Mouse (Mus musculus): ENCODE measurements around the gene Creb5. TPM values are rescaled to one million over a fixed set of nuclear protein-coding genes. Genes with fewer than 3 reads are reported as not detected.

The Creb5 gene
- total RNA-seq, 4 experiments from 2014 or later, result 2.5 to 4.4 (median 3.3) TPM

DNA sequence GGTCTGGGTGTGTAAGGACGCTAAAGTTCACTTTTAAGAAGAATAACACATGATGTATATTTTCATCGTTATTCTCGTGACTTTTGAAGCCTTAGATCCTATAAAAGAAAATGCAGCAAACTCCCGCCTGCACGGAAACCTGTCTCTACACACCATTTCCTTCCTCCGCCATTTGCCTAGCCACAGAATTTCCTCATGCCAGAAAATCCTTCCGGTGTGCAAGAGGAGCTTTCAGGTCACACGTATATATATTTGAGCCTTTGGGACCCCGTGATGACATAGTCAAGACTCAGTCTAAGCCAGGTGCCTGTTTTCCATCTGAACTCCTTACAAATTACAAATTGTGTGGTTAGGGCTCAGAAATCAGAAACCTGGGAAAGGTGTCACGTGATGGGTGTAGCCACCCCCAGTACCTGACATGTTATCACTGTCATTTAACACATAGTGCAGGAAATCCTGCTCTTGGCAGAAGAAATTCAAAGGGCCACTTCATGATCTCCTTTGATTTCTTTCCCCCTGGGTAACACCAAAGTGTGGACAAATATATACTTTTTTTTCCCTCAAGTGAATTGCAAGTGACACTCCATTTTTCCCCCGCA lies 158.9 kb downstream of the Creb5 start:
- DNase-seq, result no peak

- DNase-seq, result no peak
Measured at GRCm38 (mm10) chr6:53447479-53447878, 160.4 kb downstream of the Creb5 start.

DNA sequence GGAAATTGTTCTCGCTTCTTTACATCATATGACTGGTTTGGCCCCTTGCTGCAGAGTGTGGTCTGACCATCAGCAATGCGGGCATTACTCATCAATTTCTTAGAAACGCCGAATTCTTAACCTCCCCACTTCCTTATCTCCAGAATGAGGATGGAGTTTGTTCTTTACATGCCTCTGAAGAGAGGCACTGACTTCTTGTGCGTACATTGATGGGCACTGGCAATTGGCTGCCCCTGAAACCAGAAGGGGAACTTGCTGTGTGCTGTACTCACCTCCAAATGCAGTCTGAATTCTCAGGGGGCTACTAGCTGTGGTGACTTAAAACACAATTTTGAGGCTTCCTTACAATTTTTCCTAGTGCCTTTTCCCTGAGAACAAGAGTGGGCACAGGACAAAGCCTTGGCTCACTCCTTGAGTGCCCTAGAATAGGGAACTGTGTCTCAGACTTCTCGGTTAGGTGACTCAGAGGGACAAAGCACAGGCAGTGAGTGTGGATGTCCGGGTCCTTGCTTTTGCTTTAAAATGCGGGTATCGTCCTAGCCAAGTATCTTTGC lies 161.3 kb downstream of the Creb5 start:
- DNase-seq, result no peak

DNA sequence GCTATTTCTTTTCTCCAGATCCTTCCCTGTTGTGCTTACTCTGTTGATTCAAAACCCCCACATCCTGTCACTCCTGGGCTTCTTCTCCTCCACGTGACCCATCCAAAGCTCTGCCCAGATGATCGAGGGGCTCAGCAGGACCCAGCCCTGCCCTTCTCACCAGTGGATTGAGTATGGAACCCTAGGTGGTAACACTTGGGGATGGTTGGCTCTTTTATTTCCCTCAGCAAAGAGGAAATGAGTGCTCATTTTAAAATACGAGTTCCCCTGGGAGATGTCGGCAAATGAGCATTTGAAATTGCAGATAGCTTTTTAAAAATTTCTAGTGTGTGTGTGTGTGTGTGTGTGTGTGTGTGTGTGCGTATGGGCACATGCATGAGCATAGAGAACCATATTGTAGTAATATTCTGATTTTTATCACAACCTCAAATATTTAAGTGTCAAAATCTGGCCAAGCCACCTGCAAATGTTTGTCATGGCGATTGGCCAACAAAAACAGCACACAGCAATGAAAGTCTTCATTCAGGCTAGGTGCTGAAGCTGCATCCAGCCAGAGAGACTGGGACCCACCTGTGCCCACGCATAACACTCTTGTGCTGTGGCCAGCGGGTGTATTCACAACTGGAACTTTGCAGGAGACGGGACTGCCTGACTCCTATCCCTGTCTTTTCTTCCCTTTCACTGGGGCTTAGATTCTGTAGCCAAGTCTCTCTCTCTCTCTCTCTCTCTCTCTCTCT lies 162.5 kb downstream of the Creb5 start:
- DNase-seq, result no peak

DNA sequence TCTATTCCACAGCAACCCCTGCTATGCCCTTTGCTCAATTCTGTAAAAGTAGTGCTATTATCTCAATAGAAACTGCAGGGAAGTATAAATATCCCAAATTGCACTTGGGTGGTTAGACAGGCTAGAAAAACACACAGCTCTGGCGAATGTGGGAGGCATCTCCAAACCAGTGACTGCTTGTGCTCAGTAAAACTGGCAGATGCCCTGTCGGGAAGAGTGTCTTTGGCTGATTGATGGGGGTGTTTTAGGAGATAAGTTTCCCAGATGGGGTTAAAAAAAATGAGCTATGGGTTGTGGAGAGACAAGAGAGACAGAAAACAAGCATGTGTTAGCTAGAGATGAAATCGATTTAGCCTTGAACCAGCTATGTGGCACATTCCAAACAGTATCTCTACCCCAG lies 163.4 kb downstream of the Creb5 start:
- DNase-seq, result no peak

GRCm38 (mm10) chr6:53452240-53452639 lies 165.2 kb downstream of the Creb5 start:
- DNase-seq, result no peak

DNA sequence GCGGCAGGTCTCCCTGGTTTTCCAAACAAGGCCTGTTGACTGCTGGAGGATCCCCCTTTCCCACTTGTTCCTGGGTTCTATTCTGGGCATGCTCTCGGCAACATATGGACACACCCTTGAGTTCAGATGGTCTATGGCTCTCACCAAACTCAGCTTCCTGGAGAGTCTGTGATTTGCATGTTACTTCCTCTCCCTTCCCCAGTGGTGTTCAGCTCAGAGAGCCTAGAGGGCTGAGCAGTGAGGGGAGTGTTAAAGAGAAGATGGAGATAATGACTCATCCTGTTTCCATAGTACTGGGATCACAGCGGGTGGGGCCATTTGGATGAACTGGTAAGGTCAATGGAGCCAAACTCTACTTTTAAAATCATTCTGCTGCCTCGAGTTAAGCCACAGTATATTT lies 168.4 kb downstream of the Creb5 start:
- DNase-seq, result no peak

- no peak for DNase-seq
Measured at GRCm38 (mm10) chr6:53456111-53456510, 169.0 kb downstream of the Creb5 start.

DNA sequence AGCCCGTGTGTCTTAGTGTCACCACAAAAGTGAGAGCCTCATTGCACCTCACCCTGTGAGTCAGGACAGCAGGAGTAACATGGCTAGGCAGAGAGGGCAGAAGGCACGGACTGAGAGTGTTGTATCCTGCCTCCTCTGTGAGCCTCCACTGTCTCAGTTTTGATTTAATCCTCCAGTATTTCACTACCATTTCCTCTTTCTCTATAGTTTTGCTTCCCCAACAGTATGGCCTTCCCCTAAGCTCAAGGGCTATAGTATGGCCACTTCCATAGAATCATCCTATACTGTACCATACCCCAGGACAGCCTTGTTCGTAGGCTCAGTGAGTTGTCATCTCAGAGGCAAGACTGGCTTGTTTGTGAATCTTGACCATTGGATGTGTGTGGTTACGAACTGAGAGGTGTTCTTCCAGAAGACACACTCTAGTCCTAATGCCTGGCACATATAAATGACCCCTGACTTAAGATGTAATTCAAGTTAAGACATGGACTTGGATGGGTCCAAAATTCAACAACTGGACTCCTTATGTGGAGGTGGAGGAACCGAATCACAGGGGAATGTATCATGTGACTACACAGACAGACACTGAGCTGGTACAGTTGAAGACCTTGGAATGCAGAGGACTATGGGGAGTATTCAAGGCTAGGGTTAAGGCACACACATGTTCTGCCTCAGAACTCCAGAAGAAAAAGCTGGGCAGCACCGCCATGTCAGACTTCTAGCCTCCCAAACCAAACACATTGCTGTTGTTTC lies 173.1 kb downstream of the Creb5 start:
- DNase-seq, result no peak

DNA sequence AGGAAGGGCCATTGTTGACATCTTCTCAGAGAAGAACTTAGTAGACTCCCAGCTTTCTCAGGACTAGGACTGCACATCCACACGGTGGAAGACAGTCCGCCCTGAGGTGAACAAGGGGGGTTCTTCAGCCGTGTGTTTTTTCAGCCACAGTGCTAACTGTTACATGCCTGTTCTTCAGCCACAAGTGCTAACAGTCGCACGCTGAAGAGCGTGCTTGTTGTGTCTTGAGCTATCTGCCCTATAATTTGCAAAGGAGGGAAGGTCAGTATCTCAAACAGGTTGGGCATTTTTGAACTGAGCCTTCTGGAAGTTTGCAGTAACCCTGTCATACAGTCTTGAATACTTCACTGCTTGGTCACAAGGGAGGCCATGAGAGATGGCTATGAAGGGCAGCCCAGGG lies 174.0 kb downstream of the Creb5 start:
- no peak for DNase-seq

- DNase-seq, result no peak
Measured at GRCm38 (mm10) chr6:53461775-53462770, 175.0 kb downstream of the Creb5 start.

GRCm38 (mm10) chr6:53462802-53463201 lies 175.7 kb downstream of the Creb5 start:
- no peak for DNase-seq

DNA sequence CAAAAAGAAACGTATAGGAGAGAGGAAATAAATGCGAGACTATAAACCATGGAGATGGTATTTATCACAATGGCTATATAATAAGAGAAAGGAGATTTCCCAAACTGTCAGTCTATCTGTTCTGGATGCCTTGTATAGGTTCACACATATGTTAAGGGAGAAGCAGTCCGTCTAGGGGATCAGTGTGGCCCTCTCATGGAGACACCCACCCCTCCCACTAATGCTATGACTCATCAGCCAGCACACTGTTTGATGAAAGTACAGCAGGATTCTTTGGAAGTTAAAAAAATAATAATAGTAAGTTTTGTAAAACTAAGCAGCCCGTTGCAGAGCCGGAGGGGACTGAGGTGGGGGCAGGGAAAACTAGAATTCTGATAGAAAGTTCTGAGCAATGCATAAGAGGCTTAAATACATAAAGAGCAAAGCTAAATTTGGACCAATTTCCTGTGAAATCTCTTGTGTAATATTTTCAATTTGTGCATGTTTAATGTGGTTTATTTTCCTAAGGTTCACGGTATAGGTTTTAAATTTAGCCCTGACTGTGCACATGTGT lies 176.3 kb downstream of the Creb5 start:
- DNase-seq, result no peak

- DNase-seq, result no peak
Measured at GRCm38 (mm10) chr6:53469204-53469603, 182.1 kb downstream of the Creb5 start.

DNA sequence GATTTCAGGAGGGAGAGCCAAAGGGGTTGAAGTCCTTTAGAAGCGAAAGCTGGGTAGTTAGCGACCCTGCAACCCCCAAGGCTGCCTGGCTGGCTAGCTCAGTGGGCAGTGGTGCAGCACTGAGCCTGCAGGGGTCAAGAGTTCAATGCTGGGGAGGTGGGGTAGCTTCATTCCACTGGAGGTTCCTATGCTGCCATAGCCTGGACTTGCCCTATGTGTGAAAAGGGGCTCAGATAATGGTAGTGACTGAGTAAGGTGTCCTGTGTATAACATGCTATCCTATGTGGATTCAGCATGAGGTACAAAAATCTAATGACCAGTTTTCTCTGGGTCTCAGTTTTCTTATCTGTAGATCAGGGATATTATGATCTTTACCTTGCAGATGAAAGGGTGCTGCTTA lies 182.6 kb downstream of the Creb5 start:
- no peak for DNase-seq

DNA sequence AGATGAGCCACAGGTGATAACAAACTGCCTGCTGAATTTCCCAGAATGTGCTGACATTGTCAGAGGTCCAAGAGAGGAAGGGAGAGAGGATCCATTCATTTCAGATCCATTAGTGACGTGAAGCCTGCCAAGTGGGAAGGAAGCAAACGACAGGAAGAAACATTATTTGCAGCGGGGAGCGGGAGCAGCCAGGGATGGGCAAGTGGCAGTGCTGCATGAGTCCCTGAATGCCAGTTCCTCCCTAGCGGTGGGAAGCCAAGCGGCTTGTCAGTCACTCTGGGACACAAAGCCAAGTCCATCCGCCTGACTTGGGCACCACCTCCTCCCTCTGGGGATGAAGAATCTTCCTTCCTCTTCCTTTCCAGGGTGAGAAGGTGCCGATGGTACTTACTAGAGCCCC lies 183.5 kb downstream of the Creb5 start:
- no peak for DNase-seq

DNA sequence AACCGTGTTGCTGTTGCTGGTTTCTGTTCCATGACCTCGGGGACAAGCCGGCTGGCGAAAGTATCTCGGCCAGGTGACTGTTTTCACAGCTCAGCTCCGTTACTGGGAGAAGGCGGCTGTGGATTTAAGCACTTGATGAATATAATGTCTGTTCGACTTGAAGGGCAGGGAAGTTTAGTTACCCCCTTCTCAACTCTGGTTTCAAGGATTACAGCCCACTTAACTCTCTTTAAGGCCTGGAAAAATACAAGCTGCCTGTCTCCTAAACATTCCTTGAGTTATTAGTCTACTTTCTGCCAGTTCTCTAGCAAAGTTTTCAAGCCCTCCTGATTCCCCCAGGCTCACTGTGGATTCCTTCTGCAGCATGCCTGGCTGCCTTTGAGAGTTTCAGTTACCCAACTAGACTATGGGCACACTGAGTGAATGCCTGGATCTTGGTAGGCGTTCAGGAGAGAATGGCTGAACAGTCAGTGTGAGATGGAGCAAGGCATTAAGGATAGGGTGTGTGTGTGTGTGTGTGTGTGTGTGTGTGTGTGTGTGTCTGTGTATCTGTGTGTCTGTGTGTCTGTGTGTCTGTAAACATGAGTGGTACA lies 184.0 kb downstream of the Creb5 start:
- no peak for DNase-seq

GRCm38 (mm10) chr6:53472751-53473150 lies 185.7 kb downstream of the Creb5 start:
- no peak for DNase-seq

- DNase-seq, result no peak
Measured at GRCm38 (mm10) chr6:53477501-53477900, 190.4 kb downstream of the Creb5 start.

DNA sequence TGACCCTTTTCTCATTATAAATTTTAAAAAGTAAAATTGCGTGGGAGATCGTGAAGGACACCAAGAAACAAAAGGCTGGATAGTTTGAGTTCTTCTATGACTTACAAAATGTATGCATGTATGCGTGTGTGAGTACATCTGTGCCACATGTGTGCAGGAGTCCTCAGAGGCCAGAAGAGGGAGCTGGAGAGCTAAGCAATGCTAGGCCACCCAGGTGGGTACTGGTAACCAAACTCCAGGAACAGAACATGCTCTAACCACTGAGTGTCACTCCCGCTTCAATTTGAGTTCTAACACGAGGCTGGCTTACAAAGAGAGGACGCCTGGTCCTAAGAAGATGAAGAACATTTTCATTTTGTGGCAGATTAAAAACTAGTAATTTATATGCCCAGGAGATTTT lies 203.8 kb downstream of the Creb5 start:
- no peak for DNase-seq

DNA sequence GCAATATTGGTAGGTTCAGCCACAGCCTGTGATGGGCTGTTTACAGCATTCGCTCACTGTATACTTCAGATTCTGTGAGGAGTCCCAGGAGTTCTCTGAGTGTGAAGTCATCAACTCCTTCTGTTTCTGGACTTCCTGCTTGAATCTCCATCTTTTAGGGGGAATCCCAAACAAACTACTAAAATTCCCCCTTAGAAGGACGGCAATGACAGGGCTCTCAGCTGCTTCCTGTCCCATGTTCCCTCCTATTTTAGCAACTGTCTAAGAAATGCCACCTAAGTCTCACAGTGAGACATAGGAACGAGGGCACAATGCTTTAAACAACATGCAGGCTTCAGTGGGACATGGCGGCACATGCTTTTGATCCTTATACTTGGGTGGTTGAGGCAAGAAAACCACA lies 204.3 kb downstream of the Creb5 start:
- DNase-seq, result no peak

Data from adrenal gland, adult 8-10 months (tissue).